Mouse (Mus musculus) CH12.LX (cell line): ENCODE data around the gene Nthl1. TPM values are rescaled to one million over a fixed set of nuclear protein-coding genes. Genes with fewer than 3 reads are reported as not detected.

Source experiments
- DNase-seq: peaks from one replicate; pipeline ENCODE4 v3.0.0-alpha.2; 2013; ENCODE audit errors: extremely low read depth
- H3K27ac ChIP-seq: 2 replicates; pipeline ENCODE4 v1.5.1; 2012; ENCODE audit warnings: low read depth, mild to moderate bottlenecking, control low read depth, moderate library complexity; ENCODE audit not compliant: insufficient read depth
- H3K27me3 ChIP-seq: replicated peaks from 2 replicates; pipeline ENCODE3; 2012; ENCODE audit warnings: inconsistent platforms
- H3K36me3 ChIP-seq, 2 experiments: replicated peaks in 1 of 2; 2 replicates each; pipeline versions ENCODE3 to v1.6.1; 2012; ENCODE audit warnings: inconsistent platforms in 1 of 2, low read length in 1 of 2, mild to moderate bottlenecking in 1 of 2, mixed read lengths in 1 of 2, moderate library complexity in 1 of 2; ENCODE audit not compliant: control insufficient read depth in 1 of 2, insufficient read depth in 1 of 2
- H3K4me1 ChIP-seq, 2 experiments: 2 replicates each; pipeline ENCODE4 v1.6.1; 2012; ENCODE audit warnings: inconsistent platforms in 1 of 2, moderate library complexity in 1 of 2; ENCODE audit not compliant: insufficient read depth in 2 of 2, control insufficient read depth in 1 of 2
- H3K4me2 ChIP-seq: 2 replicates; pipeline ENCODE4 v1.6.1; 2012; ENCODE audit warnings: low read depth, mild to moderate bottlenecking, control low read depth; ENCODE audit not compliant: poor library complexity, insufficient read depth, severe bottlenecking
- H3K4me3 ChIP-seq, 3 experiments: fragments of 150-350 bp in 1 of 3; sonication (generic) in 1 of 3; replicated peaks in 1 of 3; 2 replicates each; pipeline versions ENCODE3 to v1.5.1; 2011 to 2012; ENCODE audit warnings: low read depth in 2 of 3, low read length in 2 of 3, mild to moderate bottlenecking in 2 of 3, moderate library complexity in 2 of 3, control low read depth in 1 of 3, improper control_type of control experiment in 1 of 3, inconsistent platforms in 1 of 3, mixed read lengths in 1 of 3; ENCODE audit not compliant: poor library complexity in 1 of 3
- H3K79me2 ChIP-seq: replicated peaks from 2 replicates; pipeline ENCODE4 v1.6.1; 2012; ENCODE audit warnings: mild to moderate bottlenecking, moderate library complexity; ENCODE audit not compliant: control insufficient read depth, poor library complexity, insufficient read depth, severe bottlenecking; ENCODE audit errors: extremely low read depth
- H3K9ac ChIP-seq: 2 replicates; pipeline ENCODE4 v1.6.1; 2012; ENCODE audit warnings: low read depth, mild to moderate bottlenecking, control low read depth, moderate library complexity; ENCODE audit not compliant: insufficient read depth
- H3K9me3 ChIP-seq: replicated peaks from 2 replicates; pipeline ENCODE3; 2012; ENCODE audit warnings: low read length, inconsistent platforms, mixed read lengths
- HCFC1 ChIP-seq: IDR thresholded peaks from 2 replicates; pipeline ENCODE4 v1.6.1; 2012; ENCODE audit warnings: low read depth, mild to moderate bottlenecking, inconsistent platforms, low read length, improper control_type of control experiment
- JUN ChIP-seq: IDR thresholded peaks from 2 replicates; pipeline ENCODE4 v1.6.1; 2011; ENCODE audit warnings: low read depth, mild to moderate bottlenecking, low read length, improper control_type of control experiment, moderate library complexity; ENCODE audit not compliant: insufficient read depth
- KAT2A ChIP-seq: IDR thresholded peaks from 2 replicates; pipeline ENCODE4 v1.6.1; 2012; ENCODE audit warnings: low read length, improper control_type of control experiment, inconsistent platforms; ENCODE audit not compliant: insufficient replicate concordance
- MAX ChIP-seq: IDR thresholded peaks from 2 replicates; pipeline ENCODE4 v1.6.1; 2011; ENCODE audit warnings: low read length, improper control_type of control experiment
- MEF2A ChIP-seq: IDR thresholded peaks from 2 replicates; pipeline ENCODE4 v1.6.1; 2014; ENCODE audit warnings: low read depth, mild to moderate bottlenecking, inconsistent platforms, low read length, improper control_type of control experiment, borderline replicate concordance
- MXI1 ChIP-seq: IDR thresholded peaks from 2 replicates; pipeline ENCODE4 v1.6.1; 2011; ENCODE audit warnings: mild to moderate bottlenecking, low read depth, low read length, improper control_type of control experiment
- MYC ChIP-seq: IDR thresholded peaks from 2 replicates; pipeline ENCODE4 v1.6.1; 2011; ENCODE audit warnings: low read depth, mild to moderate bottlenecking, improper control_type of control experiment, low read length
- NELFE ChIP-seq: IDR thresholded peaks from 2 replicates; pipeline ENCODE4 v1.6.1; 2011; ENCODE audit warnings: low read depth, low read length, improper control_type of control experiment
- TBP ChIP-seq: conservative IDR thresholded peaks from 2 replicates; pipeline ENCODE4 v1.6.1; 2011; ENCODE audit warnings: low read depth, low read length, improper control_type of control experiment
- UBTF ChIP-seq: IDR thresholded peaks from 2 replicates; pipeline ENCODE4 v1.6.1; 2012; ENCODE audit warnings: low read depth, mild to moderate bottlenecking, inconsistent platforms, low read length, improper control_type of control experiment, moderate library complexity
- USF1 ChIP-seq: IDR thresholded peaks from 2 replicates; pipeline ENCODE4 v1.6.1; 2014; ENCODE audit warnings: low read depth, mild to moderate bottlenecking, inconsistent platforms, low read length, improper control_type of control experiment
- USF2 ChIP-seq: conservative IDR thresholded peaks from 2 replicates; pipeline ENCODE4 v1.6.1; 2011; ENCODE audit warnings: low read depth, low read length, improper control_type of control experiment
- ZKSCAN1 ChIP-seq: IDR thresholded peaks from 2 replicates; pipeline ENCODE4 v1.6.1; 2012; ENCODE audit warnings: low read depth, inconsistent platforms, low read length, improper control_type of control experiment, borderline replicate concordance
- dilution Hi-C: fragments of 300-500 bp; cut with MboI; formaldehyde crosslinking; loops from 2 replicates; pipeline ENCODE4 v1.14.3; 2020; ENCODE audit warnings: low sequenced_read_pairs; ENCODE audit not compliant: extremely low pct_unique_long_range_greater_than_20kb, extremely low pct_ligation_motif_present
- in situ Hi-C: fragments of 300-500 bp; cut with MboI; formaldehyde crosslinking; loops from 3 replicates; pipeline ENCODE4 v1.14.3; 2019; ENCODE audit warnings: low sequenced_read_pairs, low pct_ligation_motif_present, low pct_unique_long_range_greater_than_20kb, mixed read lengths
- polyA plus RNA-seq: library from polyadenylated mRNA; unstranded; fragments of >175 nt; gene quantifications from 2 replicates; pipeline ENCODE4 v1.2.1, GENCODE M21; 2012; ENCODE audit warnings: low read depth; ENCODE audit not compliant: insufficient read length
- total RNA-seq, 2 experiments: library from RNA; depleted of rRNA; stranded (reverse); fragments of 300-350 nt in 1 of 2; fragments of >200 nt in 1 of 2; gene quantifications; 2 replicates each; pipeline ENCODE4 v1.2.3; 2012 to 2014

Gene Nthl1
- total and polyA plus RNA-seq, 3 experiments = 20.1 to 24.0 (median 20.4) TPM

- Histone ChIP-seq H3K36me3 (peaks cover 0 to 52% of the 10 kb centered on the region in 2 experiments), H3K27me3 (no peaks in the 10 kb centered on the region), H3K4me1 (peaks cover 0 to 48% of the 10 kb centered on the region in 2 experiments; a peak in 2 of 4 replicates), H3K9me3 (no peaks in the 10 kb centered on the region), H3K4me3 (no peak overlapping the region), H3K9ac (no peak overlapping the region), H3K27ac (no peak overlapping the region), H3K4me2 (no peak overlapping the region), H3K79me2 (no peaks in the 10 kb centered on the region)
- no peak for DNase-seq
- TF ChIP-seq KAT2A (no peak), MYC (no peak), USF1 (no peak)
- in situ Hi-C loops (no loop called here), dilution Hi-C loops (no loop called here)
Observed at GRCm38 (mm10) chr17:24639571-24639988, 7.1 kb downstream of the Nthl1 start.

GRCm38 (mm10) chr17:24640119-24640518, 7.6 kb downstream of the Nthl1 start:
- Histone ChIP-seq H3K9ac (no peak overlapping the region), H3K27ac (no peak overlapping the region), H3K4me2 (no peak overlapping the region), H3K36me3 (peaks cover 0 to 46% of the 10 kb centered on the region in 2 experiments), H3K27me3 (no peaks in the 10 kb centered on the region), H3K4me3 (no peak overlapping the region), H3K4me1 (peaks cover 2 to 48% of the 10 kb centered on the region in 2 experiments), H3K79me2 (no peaks in the 10 kb centered on the region), H3K9me3 (no peaks in the 10 kb centered on the region)
- in situ Hi-C loops (loop anchor here (5.0 kb wide), 1 partner anchor 93 kb away; the partner anchor contains the start of gene Pkd1), dilution Hi-C loops (no loop called here)
- TF ChIP-seq MAX (no peak), ZKSCAN1 (no peak), MXI1 (no peak), USF1 (no peak)
- DNase-seq = no peak

GRCm38 (mm10) chr17:24640581-24640980, 8.1 kb downstream of the Nthl1 start:
- H3K9ac ChIP-seq = no peak overlapping the region

More at GRCm38 (mm10) chr17:24640581-24640980, 8.1 kb downstream of the Nthl1 start:
- no peaks in the 10 kb centered on the region for H3K9me3 ChIP-seq
- no peak for DNase-seq
- peaks cover 7 to 48% of the 10 kb centered on the region in 2 experiments for H3K4me1 ChIP-seq
- no peaks in the 10 kb centered on the region for H3K27me3 ChIP-seq
- no peak overlapping the region for H3K27ac ChIP-seq
- TF ChIP-seq USF2 (no peak), JUN (no peak), HCFC1 (no peak), MEF2A (no peak), TBP (no peak), UBTF (no peak), NELFE (no peak), ZKSCAN1 (no peak), KAT2A (no peak)
- TF ChIP-seq, all 38 proteins: peak for 0
- in situ Hi-C loops = loop anchor here (5.0 kb wide), 1 partner anchor 93 kb away; the partner anchor contains the start of gene Pkd1
- peaks cover 0 to 42% of the 10 kb centered on the region in 2 experiments for H3K36me3 ChIP-seq
- no peaks in the 10 kb centered on the region for H3K79me2 ChIP-seq
- dilution Hi-C loops = no loop called here
- H3K4me3 ChIP-seq = no peak overlapping the region
- no peak overlapping the region for H3K4me2 ChIP-seq
